Mouse (Mus musculus) kidney, embryonic 16.5 days (tissue): Measurements from ENCODE around the gene Ttc30a2. TPM values are rescaled to one million over a fixed set of nuclear protein-coding genes. Genes with fewer than 3 reads are reported as not detected.
"Not testable (repeated sequence)": the region's sequence is repeated elsewhere in the genome, so short reads cannot be mapped to it uniquely, and the experiment has no call there.

Experiments
- ATAC-seq: fragments of 200-750 bp; cut with Nextera tagmentation; 2 replicates; pipeline ENCODE4 v1.8.0; 2017; ENCODE audit warnings: moderate TSS enrichment; ENCODE audit not compliant: low FRiP score, low TSS enrichment
- H3K27ac ChIP-seq: fragments of 300-500 bp; sonication (generic); 2 replicates; pipeline ENCODE4 v1.5.1; 2014; ENCODE audit warnings: low read length
- H3K27me3 ChIP-seq: fragments of 300-500 bp; sonication (generic); 2 replicates; pipeline ENCODE4 v1.6.1; 2014; ENCODE audit warnings: low read length, control low read depth, mixed read lengths; ENCODE audit not compliant: insufficient read depth
- H3K36me3 ChIP-seq: fragments of 300-500 bp; sonication (generic); 2 replicates; pipeline ENCODE4 v1.6.1; 2014; ENCODE audit warnings: low read length, control low read depth, mixed read lengths; ENCODE audit not compliant: insufficient read depth
- H3K4me1 ChIP-seq: fragments of 300-500 bp; sonication (generic); 2 replicates; pipeline ENCODE4 v1.6.1; 2014; ENCODE audit warnings: low read length, control low read depth, mixed read lengths; ENCODE audit not compliant: insufficient read depth
- H3K4me2 ChIP-seq: fragments of 300-500 bp; sonication (generic); replicated peaks from 2 replicates; pipeline ENCODE4 v1.6.1; 2014; ENCODE audit warnings: low read depth, low read length
- H3K4me3 ChIP-seq: fragments of 300-500 bp; sonication (generic); 2 replicates; pipeline ENCODE4 v1.5.1; 2014; ENCODE audit warnings: mild to moderate bottlenecking, low read length
- H3K9ac ChIP-seq: fragments of 300-500 bp; sonication (generic); replicated peaks from 2 replicates; pipeline ENCODE4 v1.6.1; 2014; ENCODE audit warnings: low read length
- H3K9me3 ChIP-seq: fragments of 300-500 bp; sonication (generic); 2 replicates; pipeline ENCODE4 v1.6.1; 2016; ENCODE audit warnings: low read length, control low read depth
- WGBS: fragments of 180-500 bp; shearing (Covaris S2); extraction: QIAGEN DNeasy Blood & Tissue Kit; methylation state at CpG from one replicate; pipeline ENCODE4 v1.1.7; 2014; 5-methylcytosine and 5-hydroxymethylcytosine counted together
- polyA plus RNA-seq: library from polyadenylated mRNA; unstranded; fragments of >200 nt; fragmentation: Nextera tagmentation; extraction: Ambion mirVana; gene quantifications from 2 replicates; pipeline ENCODE4 v1.2.1, GENCODE M21; 2015

Ttc30a2 gene
- polyA plus RNA-seq = 0.53 and 0.64 TPM in 2 replicates

GRCm38 (mm10) chr2:75977752-75978368 lies at the start of gene Ttc30a2:
Gene Ttc30a2 (minus strand): TSS chr2:75978170.
- H3K27ac ChIP-seq, H3K36me3 ChIP-seq, H3K4me3 ChIP-seq, H3K27me3 ChIP-seq, H3K4me2 ChIP-seq, H3K9ac ChIP-seq, H3K4me1 ChIP-seq, H3K9me3 ChIP-seq, ATAC-seq: not testable (repeated sequence)
- WGBS = 31% methylated on average over 18 of the region's 24 CpGs

GRCm38 (mm10) chr2:76016890-76017289 lies 38.9 kb upstream of the Ttc30a2 start:
- no peaks in the 10 kb centered on the region for H3K9me3 ChIP-seq
- H3K4me2 ChIP-seq = no peak overlapping the region
- peaks cover 3% of the 10 kb centered on the region; the same call in 1 of the 2 replicates for H3K4me1 ChIP-seq
- no peak overlapping the region for H3K27ac ChIP-seq
- no peaks in the 10 kb centered on the region for H3K36me3 ChIP-seq
- H3K4me3 ChIP-seq = no peak overlapping the region
- no peak overlapping the region for H3K9ac ChIP-seq
- ATAC-seq = no peak
- H3K27me3 ChIP-seq = no peaks in the 10 kb centered on the region
- 18% methylated on average over 7 of the region's 7 CpGs for WGBS

GRCm38 (mm10) chr2:76016136-76016535 lies 38.2 kb upstream of the Ttc30a2 start:
- ATAC-seq = peak; percentile 91
- H3K9me3 ChIP-seq = no peaks in the 10 kb centered on the region
- H3K4me1 ChIP-seq = peaks cover 3% of the 10 kb centered on the region; the same call in 1 of the 2 replicates
- H3K4me2 ChIP-seq = no peak overlapping the region
- no peak overlapping the region for H3K27ac ChIP-seq
- 67% methylated on average over 8 of the region's 8 CpGs for WGBS
- no peaks in the 10 kb centered on the region for H3K36me3 ChIP-seq
- no peaks in the 10 kb centered on the region for H3K27me3 ChIP-seq
- no peak overlapping the region for H3K9ac ChIP-seq
- no peak overlapping the region for H3K4me3 ChIP-seq

- no peak overlapping the region for H3K4me3 ChIP-seq
- H3K27me3 ChIP-seq = no peaks in the 10 kb centered on the region
- 92% methylated on average over 7 of the region's 7 CpGs for WGBS
- no peak overlapping the region for H3K9ac ChIP-seq
- H3K4me1 ChIP-seq = peaks cover 3% of the 10 kb centered on the region; the same call in 1 of the 2 replicates
- no peaks in the 10 kb centered on the region for H3K9me3 ChIP-seq
- H3K27ac ChIP-seq = no peak overlapping the region
- no peak overlapping the region for H3K4me2 ChIP-seq
- H3K36me3 ChIP-seq = no peaks in the 10 kb centered on the region
- no peak for ATAC-seq
These were observed 37.5 kb upstream of the Ttc30a2 start for GRCm38 (mm10) chr2:76015460-76015859.

GRCm38 (mm10) chr2:76014659-76015058 lies 36.7 kb upstream of the Ttc30a2 start:
- H3K4me3 ChIP-seq = no peak overlapping the region
- H3K27me3 ChIP-seq = no peaks in the 10 kb centered on the region
- peaks cover 3% of the 10 kb centered on the region; the same call in 1 of the 2 replicates for H3K4me1 ChIP-seq
- H3K9ac ChIP-seq = no peak overlapping the region
- ATAC-seq = peak; percentile 37; the same call in 1 of the 2 replicates
- H3K4me2 ChIP-seq = no peak overlapping the region
- H3K9me3 ChIP-seq = no peaks in the 10 kb centered on the region
- WGBS = 81% methylated on average over 3 of the region's 3 CpGs
- H3K36me3 ChIP-seq = no peaks in the 10 kb centered on the region
- H3K27ac ChIP-seq = no peak overlapping the region

GRCm38 (mm10) chr2:76006194-76006593 lies 28.2 kb upstream of the Ttc30a2 start:
- Histone ChIP-seq H3K4me2 (no peak overlapping the region), H3K27me3 (no peaks in the 10 kb centered on the region)
- ATAC-seq = no peak

GRCm38 (mm10) chr2:76002899-76003298 lies 24.9 kb upstream of the Ttc30a2 start:
- Histone ChIP-seq H3K27me3 (no peaks in the 10 kb centered on the region), H3K4me2 (no peak overlapping the region), H3K4me3 (no peak overlapping the region), H3K4me1 (peaks cover 18% of the 10 kb centered on the region), H3K36me3 (no peaks in the 10 kb centered on the region), H3K9me3 (no peaks in the 10 kb centered on the region), H3K27ac (no peak overlapping the region), H3K9ac (no peak overlapping the region)
- 43% methylated on average over 9 of the region's 9 CpGs for WGBS
- ATAC-seq = no peak

More at GRCm38 (mm10) chr2:76006194-76006593, 28.2 kb upstream of the Ttc30a2 start:
- Histone ChIP-seq H3K27ac (no peak overlapping the region), H3K36me3 (no peaks in the 10 kb centered on the region), H3K9ac (no peak overlapping the region), H3K9me3 (no peaks in the 10 kb centered on the region), H3K4me3 (no peak overlapping the region), H3K4me1 (no peaks in the 10 kb centered on the region)
- WGBS = 20% methylated on average over 4 of the region's 4 CpGs

GRCm38 (mm10) chr2:76001392-76001791 lies 23.4 kb upstream of the Ttc30a2 start:
- H3K9ac ChIP-seq = no peak overlapping the region
- no peaks in the 10 kb centered on the region for H3K9me3 ChIP-seq
- ATAC-seq = no peak
- H3K4me2 ChIP-seq = no peak overlapping the region
- H3K27ac ChIP-seq = no peak overlapping the region
- 47% methylated on average over 8 of the region's 8 CpGs for WGBS
- H3K4me1 ChIP-seq = peaks cover 23% of the 10 kb centered on the region
- no peaks in the 10 kb centered on the region for H3K36me3 ChIP-seq
- H3K4me3 ChIP-seq = no peak overlapping the region
- H3K27me3 ChIP-seq = no peaks in the 10 kb centered on the region

- no peak overlapping the region; the same call in 1 of the 2 replicates for H3K27ac ChIP-seq
- no peak overlapping the region for H3K4me2 ChIP-seq
- peak; percentile 47 for ATAC-seq
- no peak overlapping the region for H3K9ac ChIP-seq
- WGBS = 19% methylated on average over 12 of the region's 12 CpGs
- no peak overlapping the region for H3K4me3 ChIP-seq
- no peaks in the 10 kb centered on the region for H3K9me3 ChIP-seq
- no peaks in the 10 kb centered on the region for H3K27me3 ChIP-seq
- peaks cover 23% of the 10 kb centered on the region for H3K4me1 ChIP-seq
- no peaks in the 10 kb centered on the region for H3K36me3 ChIP-seq
These were observed 21.7 kb upstream of the Ttc30a2 start for GRCm38 (mm10) chr2:75999636-76000035.

- Histone ChIP-seq H3K4me3 (no peak overlapping the region), H3K36me3 (no peaks in the 10 kb centered on the region), H3K9ac (no peak overlapping the region), H3K27ac (peak overlapping the region; percentile 57; the same call in 1 of the 2 replicates), H3K9me3 (no peaks in the 10 kb centered on the region), H3K4me1 (peaks cover 23% of the 10 kb centered on the region), H3K4me2 (0 out of 2 replicates have a peak overlapping the region, but pooled peaks have one; percentile 19), H3K27me3 (no peaks in the 10 kb centered on the region)
- ATAC-seq = peak; percentile 16; the same call in 1 of the 2 replicates
- WGBS = 9% methylated on average over 8 of the region's 8 CpGs
These were observed 20.7 kb upstream of the Ttc30a2 start for GRCm38 (mm10) chr2:75998692-75999091.
